Mouse (Mus musculus) heart, postnatal 0 days (tissue): ENCODE results near the gene Nhlh2.

Experiments
- CTCF ChIP-seq: IDR thresholded peaks from 2 replicates; pipeline ENCODE4 v1.5.1; 2016; ENCODE audit warnings: antibody characterized with exemption, control low read depth, low read depth
- EP300 ChIP-seq: IDR thresholded peaks from 2 replicates; pipeline ENCODE4 v1.6.1; 2016; ENCODE audit warnings: antibody characterized with exemption, low read depth

GRCm38 (mm10) chr3:102037806-102038205, 27.9 kb downstream of the Nhlh2 start:
- TF ChIP-seq CTCF (no peak), EP300 (no peak)
